Mouse (Mus musculus) neutrophil, adult 5-6 weeks (primary cell): ENCODE data around the gene Vmp1. TPM values are rescaled to one million over a fixed set of nuclear protein-coding genes. Genes with fewer than 3 reads are reported as not detected.

Experiments used
- ATAC-seq: fragments of 151-379, 151-347 bp; 2 replicates; pipeline ENCODE4 v1.8.0; 2017; ENCODE audit warnings: mild to moderate bottlenecking, moderate TSS enrichment; ENCODE audit not compliant: insufficient number of reproducible peaks, poor library complexity, low FRiP score, severe bottlenecking; ENCODE audit errors: extremely low read depth
- total RNA-seq: library from RNA; stranded (forward); fragments of 200-1000 nt; gene quantifications from 2 replicates; pipeline ENCODE4 v1.2.3, GENCODE M21; 2017

Gene Vmp1
- 210 and 221 TPM in 2 replicates for total RNA-seq

DNA sequence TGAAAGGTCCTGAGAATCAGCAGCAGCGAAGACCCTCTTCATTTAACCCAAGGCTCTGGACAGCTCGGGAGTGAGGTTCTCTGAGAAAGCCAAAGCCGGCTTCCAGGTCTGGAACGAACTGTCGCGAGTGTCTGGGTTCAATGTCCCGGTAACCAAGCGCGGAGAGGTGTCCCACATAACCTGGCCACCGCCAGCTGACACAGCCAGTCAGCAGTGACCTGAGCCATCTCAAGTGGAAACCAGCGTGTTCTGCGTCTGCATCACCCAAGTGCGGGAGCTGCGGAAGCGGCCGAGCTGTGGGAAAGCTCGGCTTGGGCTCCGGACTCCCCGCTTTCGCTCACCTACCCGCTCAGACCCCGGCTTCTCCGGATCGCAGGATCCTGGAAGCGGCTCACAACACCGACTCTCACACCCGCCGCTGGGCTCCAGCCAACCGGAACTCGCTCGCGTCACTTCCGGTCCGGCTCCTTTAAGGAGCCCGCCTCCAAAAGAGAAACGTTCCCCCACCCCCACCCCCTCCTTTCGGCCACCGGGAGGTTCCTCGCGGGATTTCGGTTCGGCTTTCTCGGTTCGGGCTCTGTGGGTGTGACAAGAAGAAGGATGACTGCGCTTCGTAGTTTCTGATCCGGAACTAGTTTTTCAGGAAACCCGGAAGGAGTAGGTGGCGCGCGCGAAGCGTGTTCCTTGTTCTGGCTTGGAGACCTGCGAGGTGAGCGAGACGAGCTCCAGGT, at the start of gene Vmp1, which contains the start of gene Ptrh2:
Gene Vmp1, minus strand, starts transcription at position 442 of the 731 bp plus-strand sequence.
Gene Ptrh2, plus strand, starts transcription at position 591 of the 731 bp plus-strand sequence.
- peak; percentile 85 for ATAC-seq

DNA sequence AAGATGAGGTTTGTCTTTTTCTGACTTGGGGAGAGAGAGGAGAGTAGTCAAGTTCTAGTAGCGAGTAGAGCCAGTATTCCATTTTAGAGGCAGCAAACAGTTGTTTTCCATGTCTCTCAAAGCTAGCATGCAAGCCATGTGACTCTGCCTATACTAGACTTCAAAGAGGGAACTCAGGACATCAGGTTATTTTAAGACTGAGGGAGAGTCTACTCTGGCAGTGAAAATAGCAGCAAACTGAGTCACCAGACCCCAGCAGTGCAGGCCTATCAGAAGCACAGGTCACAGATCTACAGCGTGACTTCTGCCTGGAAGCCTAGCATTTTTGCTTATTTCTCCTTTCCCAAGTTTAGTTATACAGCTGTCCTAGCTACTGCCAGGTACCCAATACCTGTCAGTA, 47.8 kb upstream of the Vmp1 start:
- no peak for ATAC-seq

DNA sequence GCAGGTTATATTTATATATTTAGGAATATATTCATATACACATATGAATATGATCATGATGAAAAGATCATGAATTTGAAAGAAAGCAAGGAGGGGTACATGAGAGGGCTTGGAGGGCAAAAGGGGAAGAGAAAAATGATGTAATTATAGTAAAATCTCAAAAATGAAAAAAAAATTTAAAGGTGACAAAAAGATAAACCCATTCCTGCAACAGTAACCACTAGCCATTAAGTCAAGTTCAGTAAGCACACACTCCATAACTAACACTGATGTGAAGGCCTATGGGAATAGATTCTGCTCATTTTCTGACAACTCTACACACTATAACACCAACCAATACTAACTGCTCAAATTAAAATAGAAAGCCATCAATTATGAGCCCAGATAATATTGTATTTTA, 42.0 kb upstream of the Vmp1 start:
- ATAC-seq: no peak

DNA sequence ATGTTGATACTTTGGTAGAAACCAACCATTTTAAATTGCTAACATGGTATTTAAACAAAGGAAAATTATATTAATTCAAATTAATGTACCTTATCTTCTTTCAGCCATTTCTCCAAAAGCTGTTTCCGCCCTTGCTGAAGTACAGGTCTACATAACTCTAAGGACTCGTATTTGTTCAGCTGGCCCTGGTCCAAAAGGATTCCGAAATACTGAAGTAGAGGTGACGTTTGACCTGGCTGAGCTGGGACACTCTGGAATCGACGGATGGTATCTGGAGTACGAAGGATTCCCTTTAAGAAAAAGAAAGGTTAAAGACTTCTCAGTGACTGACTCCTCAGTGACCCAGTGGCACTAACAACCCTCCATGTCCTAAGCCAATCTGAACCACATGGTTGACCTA, 41.3 kb upstream of the Vmp1 start:
- ATAC-seq: no peak

DNA sequence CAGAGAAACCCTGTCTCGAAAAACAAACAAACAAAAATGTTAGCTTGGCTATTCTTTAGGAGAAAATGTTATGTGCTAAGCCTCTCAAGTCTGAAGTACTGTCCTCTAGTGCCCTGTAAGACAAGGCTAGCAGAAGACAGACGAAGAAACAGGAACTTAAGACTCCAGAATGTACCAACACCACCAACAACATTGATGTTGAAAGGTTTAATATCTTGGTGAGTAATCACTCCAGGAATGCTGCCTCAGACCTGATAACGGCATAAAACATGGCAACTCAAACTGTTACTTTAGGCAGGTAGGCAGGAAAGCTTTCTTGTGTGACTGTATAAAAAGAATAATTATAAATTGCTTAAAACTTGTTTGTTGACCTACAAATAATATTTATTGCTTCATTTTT, 40.4 kb upstream of the Vmp1 start:
- ATAC-seq: no peak

DNA sequence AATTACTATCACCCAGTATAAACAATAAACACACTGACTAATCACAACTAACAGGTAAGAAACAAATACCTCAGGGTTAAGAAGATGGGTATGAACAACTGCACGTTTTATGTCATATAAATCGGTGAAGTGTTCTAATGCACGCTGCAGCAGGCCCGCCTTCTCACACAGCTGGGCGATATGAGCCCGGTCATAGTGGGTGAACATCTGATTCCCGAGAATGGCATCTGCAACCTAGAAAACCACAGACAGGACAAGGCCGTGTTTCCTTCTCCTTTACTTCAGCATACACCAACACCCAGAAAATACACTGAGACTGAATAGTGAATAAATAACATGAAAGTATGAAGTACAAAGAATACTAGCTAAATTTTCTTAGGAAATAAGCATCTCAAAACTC, 35.8 kb upstream of the Vmp1 start:
- no peak for ATAC-seq

DNA sequence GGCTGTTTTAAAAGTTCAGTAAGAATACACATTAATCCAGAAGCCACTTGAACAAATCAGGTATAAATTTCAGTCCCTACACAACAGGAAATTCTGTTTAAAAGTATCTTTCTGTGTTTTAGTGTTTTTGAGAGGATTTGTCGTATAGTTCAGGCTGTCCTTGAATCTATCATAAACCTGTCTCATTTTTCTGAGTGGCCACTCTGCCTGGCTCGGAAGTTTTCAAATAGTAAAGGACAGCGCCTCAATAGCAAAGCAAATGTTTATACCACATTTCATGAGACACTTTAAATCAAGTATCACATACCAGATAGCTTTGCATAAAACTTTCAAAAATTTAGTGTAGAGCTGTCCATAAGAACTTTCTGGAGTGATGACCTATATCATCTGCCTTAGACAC, 34.7 kb upstream of the Vmp1 start:
- no peak for ATAC-seq

DNA sequence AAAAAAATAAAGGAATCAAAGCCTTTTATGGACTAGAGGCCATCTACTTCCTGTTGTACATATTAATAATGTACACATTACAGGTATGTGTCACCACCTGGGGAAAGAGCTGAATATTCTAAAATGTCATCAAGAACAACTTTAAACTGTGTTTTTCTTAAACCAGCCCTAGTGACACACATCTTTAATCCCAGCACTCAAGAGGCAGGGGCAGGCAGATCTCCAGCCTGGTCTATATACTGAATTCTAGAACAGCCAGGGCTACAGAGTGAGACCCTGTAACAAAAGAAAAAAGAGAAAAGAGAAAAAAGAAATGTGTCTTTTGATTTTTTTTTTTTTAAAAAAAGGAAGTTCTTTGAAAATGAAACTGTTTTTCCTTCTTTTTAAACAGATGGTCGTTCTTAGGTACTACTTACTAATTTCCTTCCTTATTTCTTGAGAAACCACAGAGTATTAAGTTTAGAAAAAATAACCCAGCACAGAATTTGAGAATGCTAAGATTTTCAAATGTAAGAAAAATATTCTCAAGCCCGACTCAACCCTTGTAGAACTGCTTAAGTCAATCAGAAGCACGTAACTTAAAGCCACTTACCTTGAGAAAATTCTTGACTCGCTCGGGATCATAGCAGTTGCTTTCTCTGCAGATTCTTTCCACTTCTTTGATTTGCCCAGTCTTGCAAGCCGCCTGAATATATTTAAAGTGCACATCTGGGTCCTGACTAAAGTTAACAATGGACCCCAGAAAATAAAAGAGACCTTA, 33.9 kb upstream of the Vmp1 start:
- ATAC-seq: 0 out of 2 replicates have a peak, but pooled peaks have one; percentile 13

DNA sequence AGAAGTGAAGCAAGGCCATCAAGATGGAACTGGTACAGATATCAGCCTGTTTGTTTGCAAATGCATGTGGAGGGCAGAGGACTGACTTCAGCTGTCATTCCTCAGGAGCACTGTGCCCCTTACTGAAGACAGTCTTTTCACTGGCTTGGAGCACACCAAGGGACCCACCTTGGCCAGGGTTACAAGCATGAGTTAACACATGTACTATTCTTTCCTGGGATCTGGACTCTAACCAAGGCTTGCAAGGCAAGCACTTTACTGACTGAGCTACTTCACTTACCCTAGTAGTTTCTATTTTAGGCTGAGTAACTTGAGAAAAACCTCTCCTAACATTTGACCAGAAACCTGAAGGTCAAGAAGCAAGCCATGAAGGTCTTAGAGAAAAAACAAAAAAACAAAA, 31.0 kb upstream of the Vmp1 start:
- no peak for ATAC-seq

DNA sequence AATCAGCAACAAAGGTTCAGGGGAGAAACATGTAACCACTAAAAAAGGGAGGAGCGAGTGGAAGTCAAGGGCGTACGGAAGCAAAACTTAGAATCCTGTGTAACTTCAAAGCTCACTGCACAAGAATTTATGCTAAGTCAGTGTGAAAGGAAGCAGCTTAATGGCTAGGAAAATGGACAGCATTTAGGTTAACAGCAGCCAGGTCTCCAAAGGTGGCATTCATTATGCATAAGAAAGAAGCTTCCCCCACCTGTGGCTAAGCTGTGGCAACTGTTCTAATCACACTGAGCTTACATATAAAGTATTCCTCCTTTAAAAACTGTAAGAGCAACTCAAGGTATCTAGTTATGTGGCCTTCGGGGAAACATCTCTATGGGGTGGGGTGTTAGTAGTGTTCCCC, 17.5 kb upstream of the Vmp1 start:
- no peak for ATAC-seq

DNA sequence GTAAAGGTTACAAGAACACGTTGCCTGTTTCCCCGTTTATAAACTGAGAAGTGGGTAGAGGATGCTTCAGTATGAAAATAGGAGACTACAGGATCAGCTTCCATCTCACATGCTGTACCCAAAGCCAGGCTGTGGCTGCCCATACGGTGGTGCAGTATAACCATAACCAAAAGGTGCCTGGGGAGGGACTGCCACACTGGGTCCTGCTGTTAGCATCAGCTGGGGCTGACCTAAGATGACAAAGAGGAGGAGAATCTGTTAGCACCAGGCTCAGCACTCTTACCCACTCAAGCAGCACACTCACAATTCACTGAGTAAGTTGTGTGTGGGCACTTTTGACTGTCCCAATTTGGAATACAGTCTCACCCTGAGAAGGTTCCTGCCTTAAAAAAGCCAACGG, 11.8 kb upstream of the Vmp1 start:
- no peak for ATAC-seq

DNA sequence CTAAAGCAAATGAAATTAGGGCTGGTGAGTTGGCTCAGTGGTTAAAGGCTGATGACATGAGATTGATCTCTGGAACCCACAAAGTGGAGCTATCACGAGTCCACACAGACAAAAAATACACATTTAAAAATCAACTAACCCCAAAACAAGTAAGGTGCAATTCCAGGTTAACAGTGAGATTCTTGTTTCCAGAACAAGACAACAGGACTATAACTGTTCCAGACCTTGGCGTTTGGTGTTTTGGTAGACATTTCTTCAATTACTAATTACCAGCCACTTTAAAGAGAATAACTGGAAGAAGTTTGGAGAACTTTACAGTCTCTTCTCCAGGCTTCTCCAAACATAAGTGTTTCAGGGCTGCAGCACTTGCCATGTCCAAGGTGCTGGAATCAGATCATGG, 8.9 kb upstream of the Vmp1 start:
- no peak for ATAC-seq

DNA sequence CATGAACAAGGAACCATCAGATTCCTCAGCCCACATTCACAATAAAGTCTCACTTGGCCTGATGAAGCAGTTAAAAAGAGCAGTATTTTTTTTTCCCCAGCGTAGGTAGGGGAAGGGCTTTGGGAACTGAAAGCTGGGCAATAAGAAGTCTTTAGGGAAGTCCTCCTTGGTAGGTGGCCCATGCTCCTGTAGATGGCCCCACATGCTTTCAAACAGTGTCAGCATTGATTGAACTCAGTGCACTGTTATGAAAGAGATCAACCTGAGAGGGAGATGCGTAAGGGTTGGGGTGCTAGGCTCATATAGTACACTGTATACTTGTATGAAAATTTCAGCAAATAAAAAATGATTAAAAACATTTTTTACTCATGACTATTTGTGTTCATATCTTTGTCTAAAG, 8.3 kb upstream of the Vmp1 start:
- ATAC-seq: no peak

DNA sequence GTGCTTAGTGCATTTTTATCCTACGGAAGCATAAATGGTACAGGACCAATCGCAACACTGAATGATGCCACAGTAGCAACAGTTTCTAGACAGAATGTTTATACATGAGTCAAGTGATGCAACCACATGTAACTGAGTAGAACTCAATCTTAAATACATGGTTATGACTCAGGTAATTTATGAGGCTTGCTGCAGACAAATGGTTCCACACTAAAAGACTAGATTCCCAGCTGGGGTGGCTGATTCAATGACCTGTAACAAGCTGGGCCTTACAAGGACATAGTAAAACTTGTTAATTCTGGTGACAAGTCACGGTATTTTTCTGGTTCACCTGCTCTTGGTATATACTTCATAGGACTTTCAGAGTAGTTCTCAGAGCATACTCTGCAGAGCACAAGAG, 7.8 kb upstream of the Vmp1 start:
- ATAC-seq: no peak

DNA sequence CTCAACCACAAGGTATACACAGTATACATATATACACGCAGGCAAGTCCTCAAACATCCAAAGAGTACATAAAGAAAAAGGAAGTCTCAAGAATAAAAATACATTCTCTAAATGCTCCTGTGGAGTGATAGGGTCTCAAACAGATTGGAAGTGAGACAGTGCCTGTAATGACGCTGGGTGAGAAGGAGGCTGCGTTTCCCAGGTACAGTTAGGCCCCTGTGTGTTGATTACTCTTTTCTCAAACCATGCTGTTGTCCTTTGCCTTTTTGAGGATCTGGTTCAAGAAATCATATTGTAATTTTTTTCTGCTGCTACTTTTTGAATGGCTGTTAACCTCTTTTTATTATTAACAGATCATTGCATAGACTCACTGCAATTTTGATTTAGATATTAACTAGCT, 6.7 kb upstream of the Vmp1 start:
- ATAC-seq: no peak

DNA sequence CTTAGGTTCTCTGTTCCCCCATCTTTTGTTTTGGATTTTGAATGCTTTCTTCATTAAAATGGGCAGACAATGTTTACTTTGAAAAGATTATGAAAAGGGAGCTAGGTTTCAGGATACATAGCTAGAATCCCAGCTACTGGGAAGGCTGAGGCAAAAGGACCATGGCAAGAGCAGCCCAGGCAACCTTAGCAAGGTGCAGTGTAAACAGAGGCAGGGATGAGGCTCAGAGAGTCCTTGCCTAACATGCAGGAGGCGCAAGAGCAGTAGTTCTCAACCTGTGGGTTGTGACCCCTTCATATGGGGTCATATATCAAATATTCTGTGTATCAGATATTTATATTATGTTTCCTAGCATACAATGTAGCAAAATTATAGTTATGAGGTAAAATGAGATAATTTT, 1.7 kb upstream of the Vmp1 start:
- ATAC-seq: no peak

DNA sequence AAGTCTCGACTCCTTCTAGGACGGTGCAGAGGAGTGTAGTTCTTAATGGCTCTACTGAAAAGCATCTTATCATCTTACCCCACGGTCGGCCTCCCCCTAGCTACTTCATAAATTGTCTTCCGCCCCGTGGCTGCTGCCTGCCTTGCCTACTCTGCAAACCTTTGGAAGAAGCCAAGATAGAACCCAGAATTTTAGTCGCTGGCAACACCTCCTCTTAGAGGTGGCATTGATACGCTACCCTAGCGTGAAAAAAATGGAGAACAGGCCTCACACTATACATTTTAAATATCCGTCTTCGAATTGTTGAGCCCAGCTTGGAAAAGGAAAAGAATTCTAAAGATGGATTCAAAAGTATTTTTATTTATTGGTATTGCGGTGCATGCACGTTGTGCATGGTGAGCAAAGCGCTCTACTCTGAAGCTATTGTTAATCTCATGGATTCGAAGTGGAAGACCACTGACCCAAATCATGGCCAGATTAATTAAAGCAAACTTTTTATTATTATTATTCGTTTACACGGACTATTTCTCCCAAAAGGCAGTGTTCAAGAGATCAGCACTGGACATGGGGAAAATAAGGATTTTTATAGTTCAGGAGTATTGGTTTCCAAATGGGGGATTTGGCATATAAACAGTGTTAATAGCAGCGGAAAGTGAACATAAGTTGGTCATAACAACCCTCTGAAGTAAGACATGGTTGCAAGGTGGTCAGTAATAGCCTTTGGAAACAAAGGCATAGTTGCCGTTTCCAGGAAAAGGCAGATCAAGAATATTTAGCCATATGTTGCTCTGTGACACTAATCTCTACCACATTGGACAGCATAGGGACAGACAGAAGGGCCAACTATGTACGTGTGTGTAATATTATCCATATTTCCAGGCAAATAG, 733 bp upstream of the Vmp1 start:
- 0 out of 2 replicates have a peak, but pooled peaks have one; percentile 7 for ATAC-seq

DNA sequence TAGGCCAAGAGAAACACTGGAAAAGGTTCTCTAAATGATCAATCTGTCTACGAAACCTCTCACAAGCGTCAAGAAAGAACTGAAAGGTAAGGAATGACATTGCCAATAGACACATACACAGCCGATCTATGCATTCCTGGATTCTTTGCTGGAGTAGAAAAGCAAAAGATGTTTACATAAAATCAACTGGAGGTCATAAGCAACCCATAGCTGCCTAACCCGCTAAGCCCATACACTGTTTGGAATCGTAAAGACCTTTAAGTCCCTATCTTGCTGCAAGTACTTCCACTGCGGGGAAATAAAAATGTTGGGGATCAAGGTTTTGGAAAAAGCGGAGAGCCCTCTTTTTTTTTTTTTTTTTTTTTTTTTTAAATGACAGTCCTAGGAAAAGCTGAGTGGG, 775 bp downstream of the Vmp1 start:
- no peak for ATAC-seq

DNA sequence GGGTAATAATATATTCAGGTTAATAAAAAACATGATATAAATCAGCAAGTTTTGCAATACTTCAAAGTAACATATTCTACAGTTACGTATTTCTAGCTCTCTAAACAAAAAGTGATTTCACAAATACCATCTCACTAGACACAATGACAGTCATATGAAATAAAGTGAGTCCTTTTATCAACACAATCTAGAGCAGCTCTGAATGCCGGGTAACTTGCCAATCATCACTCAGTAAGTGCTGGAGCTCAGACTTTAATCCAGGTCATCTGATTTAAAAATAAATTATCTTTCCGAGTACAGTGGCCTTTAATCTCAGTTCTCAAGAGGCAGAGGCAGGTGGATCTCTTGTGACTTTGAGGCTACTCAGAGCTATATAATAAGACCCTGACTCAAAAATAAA, 2.2 kb downstream of the Vmp1 start:
- ATAC-seq: no peak

DNA sequence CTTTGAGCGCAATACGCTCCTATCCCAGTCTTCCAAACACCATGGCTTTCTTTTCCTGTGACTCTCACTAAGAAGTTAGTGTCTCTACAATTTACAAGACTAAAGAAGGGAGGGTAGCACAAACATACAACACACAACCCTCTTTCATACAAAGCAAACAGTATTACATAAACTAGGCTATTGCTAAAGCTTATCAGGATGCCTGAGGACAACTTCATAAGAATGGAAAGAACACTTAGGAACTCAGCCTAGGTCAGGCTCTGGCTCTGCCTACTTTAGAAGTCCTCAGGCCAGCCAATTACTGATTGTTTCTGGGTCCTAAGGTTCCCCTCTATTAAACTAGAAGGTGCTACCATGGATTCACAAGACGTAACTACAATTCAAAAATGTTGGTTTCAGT, 2.9 kb downstream of the Vmp1 start:
- no peak for ATAC-seq
